Mouse (Mus musculus): ENCODE data around the gene Dclre1a. TPM values are rescaled to one million over a fixed set of nuclear protein-coding genes. Genes with fewer than 3 reads are reported as not detected.

Dclre1a gene
- total and polyA plus RNA-seq, 2 experiments: 3.3 to 13.5 TPM

- Histone ChIP-seq H3K36me3 (ENCODE audit: control insufficient read depth, insufficient read depth, low read length) (peaks cover 13% of the 10 kb centered on the region), H3K9ac (ENCODE audit: low read depth, low read length) (no peak overlapping the region), H3K4me1 (ENCODE audit: control insufficient read depth, insufficient read depth, low read length) (no peaks in the 10 kb centered on the region), H3K27me3 (ENCODE audit: control insufficient read depth, insufficient read depth, low read length) (no peaks in the 10 kb centered on the region), H3K4me3 (ENCODE audit: insufficient read depth, low read depth, low read length) (no peak overlapping the region), H3K79me2 (ENCODE audit: control insufficient read depth, insufficient read depth, low read length) (peaks cover 5% of the 10 kb centered on the region; the same call in 1 of the 2 replicates), H3K27ac (replicated peaks; ENCODE audit: insufficient read depth, low read depth, low read length) (no peak overlapping the region)
- peak; percentile 65 for DNase-seq (ENCODE audit: extremely low read depth, low read depth, low spot score)
- 46% methylated on average over 5 of the region's 5 CpGs for WGBS
- TF ChIP-seq CTCF (IDR thresholded peaks at IDR 0.05; ENCODE audit: low read depth, low read length) (no peak), POLR2A (IDR thresholded peaks at IDR 0.05; ENCODE audit: extremely low read depth, insufficient read depth, low read length) (no peak)
Measured at GRCm38 (mm10) chr19:56571913-56572312, 23.9 kb upstream of the Dclre1a start.

- 84% methylated on average over 2 of the region's 2 CpGs for WGBS
- no peak overlapping the region for H3K27ac ChIP-seq (replicated peaks; ENCODE audit: insufficient read depth, low read depth, low read length)
- no peak overlapping the region for H3K9ac ChIP-seq (ENCODE audit: low read depth, low read length)
- no peaks in the 10 kb centered on the region for H3K27me3 ChIP-seq (ENCODE audit: control insufficient read depth, insufficient read depth, low read length)
- no peak for DNase-seq (ENCODE audit: extremely low read depth, low read depth, low spot score)
- no peaks in the 10 kb centered on the region for H3K4me1 ChIP-seq (ENCODE audit: control insufficient read depth, insufficient read depth, low read length)
- H3K36me3 ChIP-seq (ENCODE audit: control insufficient read depth, insufficient read depth, low read length): peaks cover 10% of the 10 kb centered on the region
- H3K79me2 ChIP-seq (ENCODE audit: control insufficient read depth, insufficient read depth, low read length): peaks cover 6% of the 10 kb centered on the region; the same call in 1 of the 2 replicates
- TF ChIP-seq CTCF (IDR thresholded peaks at IDR 0.05; ENCODE audit: low read depth, low read length) (no peak), POLR2A (IDR thresholded peaks at IDR 0.05; ENCODE audit: extremely low read depth, insufficient read depth, low read length) (no peak)
- H3K4me3 ChIP-seq (ENCODE audit: insufficient read depth, low read depth, low read length): no peak overlapping the region
Measured at GRCm38 (mm10) chr19:56571234-56571633, 23.2 kb upstream of the Dclre1a start.

GRCm38 (mm10) chr19:56570781-56571180, 22.8 kb upstream of the Dclre1a start:
- Histone ChIP-seq H3K4me3 (ENCODE audit: insufficient read depth, low read depth, low read length) (no peak overlapping the region), H3K79me2 (ENCODE audit: control insufficient read depth, insufficient read depth, low read length) (peaks cover 11% of the 10 kb centered on the region; the same call in 1 of the 2 replicates), H3K36me3 (ENCODE audit: control insufficient read depth, insufficient read depth, low read length) (peaks cover 7% of the 10 kb centered on the region), H3K9ac (ENCODE audit: low read depth, low read length) (no peak overlapping the region), H3K4me1 (ENCODE audit: control insufficient read depth, insufficient read depth, low read length) (no peaks in the 10 kb centered on the region), H3K27me3 (ENCODE audit: control insufficient read depth, insufficient read depth, low read length) (no peaks in the 10 kb centered on the region), H3K27ac (replicated peaks; ENCODE audit: insufficient read depth, low read depth, low read length) (no peak overlapping the region)
- no peak for DNase-seq (ENCODE audit: extremely low read depth, low read depth, low spot score)
- 69% methylated on average over 8 of the region's 8 CpGs for WGBS
- TF ChIP-seq POLR2A (IDR thresholded peaks at IDR 0.05; ENCODE audit: extremely low read depth, insufficient read depth, low read length) (no peak), CTCF (IDR thresholded peaks at IDR 0.05; ENCODE audit: low read depth, low read length) (no peak)

- DNase-seq (ENCODE audit: extremely low read depth, low read depth, low spot score): no peak
- H3K36me3 ChIP-seq (ENCODE audit: control insufficient read depth, insufficient read depth, low read length): peaks cover 2% of the 10 kb centered on the region; the same call in 1 of the 2 replicates
- H3K27me3 ChIP-seq (ENCODE audit: control insufficient read depth, insufficient read depth, low read length): no peaks in the 10 kb centered on the region
- H3K27ac ChIP-seq (replicated peaks; ENCODE audit: insufficient read depth, low read depth, low read length): no peak overlapping the region
- H3K4me1 ChIP-seq (ENCODE audit: control insufficient read depth, insufficient read depth, low read length): peaks cover 5% of the 10 kb centered on the region
- 88% methylated on average over 6 of the region's 6 CpGs for WGBS
- H3K4me3 ChIP-seq (ENCODE audit: insufficient read depth, low read depth, low read length): no peak overlapping the region
- TF ChIP-seq POLR2A (IDR thresholded peaks at IDR 0.05; ENCODE audit: extremely low read depth, insufficient read depth, low read length) (no peak), CTCF (IDR thresholded peaks at IDR 0.05; ENCODE audit: low read depth, low read length) (no peak)
- peaks cover 31% of the 10 kb centered on the region for H3K79me2 ChIP-seq (ENCODE audit: control insufficient read depth, insufficient read depth, low read length)
- no peak overlapping the region for H3K9ac ChIP-seq (ENCODE audit: low read depth, low read length)
Measured at GRCm38 (mm10) chr19:56566940-56567339, 18.9 kb upstream of the Dclre1a start.

GRCm38 (mm10) chr19:56566041-56566440, 18.0 kb upstream of the Dclre1a start:
- WGBS: 69% methylated on average over 4 of the region's 4 CpGs
- H3K36me3 ChIP-seq (ENCODE audit: control insufficient read depth, insufficient read depth, low read length): peaks cover 2% of the 10 kb centered on the region; the same call in 1 of the 2 replicates
- peak; percentile 44 for DNase-seq (ENCODE audit: extremely low read depth, low read depth, low spot score)
- H3K4me1 ChIP-seq (ENCODE audit: control insufficient read depth, insufficient read depth, low read length): peaks cover 5% of the 10 kb centered on the region
- TF ChIP-seq POLR2A (IDR thresholded peaks at IDR 0.05; ENCODE audit: extremely low read depth, insufficient read depth, low read length) (no peak), CTCF (IDR thresholded peaks at IDR 0.05; ENCODE audit: low read depth, low read length) (peak; percentile 16; the same call in 1 of the 2 replicates)
- no peaks in the 10 kb centered on the region for H3K27me3 ChIP-seq (ENCODE audit: control insufficient read depth, insufficient read depth, low read length)
- peaks cover 40% of the 10 kb centered on the region for H3K79me2 ChIP-seq (ENCODE audit: control insufficient read depth, insufficient read depth, low read length)
- no peak overlapping the region for H3K9ac ChIP-seq (ENCODE audit: low read depth, low read length)
- no peak overlapping the region for H3K27ac ChIP-seq (replicated peaks; ENCODE audit: insufficient read depth, low read depth, low read length)
- no peak overlapping the region for H3K4me3 ChIP-seq (ENCODE audit: insufficient read depth, low read depth, low read length)

- no peak for DNase-seq (ENCODE audit: extremely low read depth, low read depth, low spot score)
- Histone ChIP-seq H3K79me2 (ENCODE audit: control insufficient read depth, insufficient read depth, low read length) (peaks cover 43% of the 10 kb centered on the region), H3K9ac (ENCODE audit: low read depth, low read length) (no peak overlapping the region), H3K4me3 (ENCODE audit: insufficient read depth, low read depth, low read length) (no peak overlapping the region), H3K27me3 (ENCODE audit: control insufficient read depth, insufficient read depth, low read length) (no peaks in the 10 kb centered on the region), H3K27ac (replicated peaks; ENCODE audit: insufficient read depth, low read depth, low read length) (no peak overlapping the region), H3K4me1 (ENCODE audit: control insufficient read depth, insufficient read depth, low read length) (peaks cover 5% of the 10 kb centered on the region), H3K36me3 (ENCODE audit: control insufficient read depth, insufficient read depth, low read length) (peaks cover 3% of the 10 kb centered on the region; the same call in 1 of the 2 replicates)
- TF ChIP-seq CTCF (IDR thresholded peaks at IDR 0.05; ENCODE audit: low read depth, low read length): peak; percentile 21; the same call in 1 of the 2 replicates
- no peak for TF ChIP-seq POLR2A (IDR thresholded peaks at IDR 0.05; ENCODE audit: extremely low read depth, insufficient read depth, low read length)
- 71% methylated on average over 6 of the region's 6 CpGs for WGBS
Measured at GRCm38 (mm10) chr19:56565358-56565757, 17.3 kb upstream of the Dclre1a start.
